Mouse (Mus musculus) intestine, embryonic 16.5 days (tissue): ENCODE results near the gene Zbtb32. TPM values are rescaled to one million over a fixed set of nuclear protein-coding genes. Genes with fewer than 3 reads are reported as not detected.

Experiments
- ATAC-seq: fragments of 200-750 bp; cut with Nextera tagmentation; 2 replicates; pipeline ENCODE4 v1.8.0; 2017; ENCODE audit warnings: moderate TSS enrichment, moderate library complexity
- H3K27ac ChIP-seq: fragments of 300-500 bp; sonication (generic); 2 replicates; pipeline ENCODE4 v1.5.1; 2014; ENCODE audit warnings: mild to moderate bottlenecking, low read length
- H3K27me3 ChIP-seq: fragments of 300-500 bp; sonication (generic); replicated peaks from 2 replicates; pipeline ENCODE4 v1.6.1; 2014; ENCODE audit warnings: low read length, control low read depth, mixed read lengths; ENCODE audit not compliant: control insufficient read depth, insufficient read depth
- H3K36me3 ChIP-seq: fragments of 300-500 bp; sonication (generic); 2 replicates; pipeline ENCODE4 v1.6.1; 2014; ENCODE audit warnings: low read length, control low read depth; ENCODE audit not compliant: control insufficient read depth, insufficient read depth
- H3K4me1 ChIP-seq: fragments of 300-500 bp; sonication (generic); 2 replicates; pipeline ENCODE4 v1.6.1; 2014; ENCODE audit warnings: low read length, control low read depth, mixed read lengths; ENCODE audit not compliant: control insufficient read depth, insufficient read depth
- H3K4me2 ChIP-seq: fragments of 300-500 bp; sonication (generic); 2 replicates; pipeline ENCODE4 v1.6.1; 2014; ENCODE audit warnings: low read depth, low read length, control low read depth
- H3K4me3 ChIP-seq: fragments of 300-500 bp; sonication (generic); 2 replicates; pipeline ENCODE4 v1.5.1; 2014; ENCODE audit warnings: mild to moderate bottlenecking, low read length
- H3K9ac ChIP-seq: fragments of 300-500 bp; sonication (generic); 2 replicates; pipeline ENCODE4 v1.6.1; 2014; ENCODE audit warnings: low read depth, low read length
- H3K9me3 ChIP-seq: fragments of 300-500 bp; sonication (generic); 2 replicates; pipeline ENCODE4 v1.6.1; 2016; ENCODE audit warnings: low read length, control low read depth; ENCODE audit not compliant: control insufficient read depth
- WGBS: fragments of 180-500 bp; shearing (Covaris S2); extraction: QIAGEN DNeasy Blood & Tissue Kit; methylation state at CpG from one replicate; pipeline ENCODE4 v1.1.7; 2014; 5-methylcytosine and 5-hydroxymethylcytosine counted together
- polyA plus RNA-seq: library from polyadenylated mRNA; unstranded; fragments of >200 nt; fragmentation: Nextera tagmentation; extraction: Ambion mirVana; gene quantifications from 2 replicates; pipeline ENCODE4 v1.2.1, GENCODE M21; 2015

Gene Zbtb32
- polyA plus RNA-seq, 1 experiment from 2014 or later = 1.2 TPM

DNA sequence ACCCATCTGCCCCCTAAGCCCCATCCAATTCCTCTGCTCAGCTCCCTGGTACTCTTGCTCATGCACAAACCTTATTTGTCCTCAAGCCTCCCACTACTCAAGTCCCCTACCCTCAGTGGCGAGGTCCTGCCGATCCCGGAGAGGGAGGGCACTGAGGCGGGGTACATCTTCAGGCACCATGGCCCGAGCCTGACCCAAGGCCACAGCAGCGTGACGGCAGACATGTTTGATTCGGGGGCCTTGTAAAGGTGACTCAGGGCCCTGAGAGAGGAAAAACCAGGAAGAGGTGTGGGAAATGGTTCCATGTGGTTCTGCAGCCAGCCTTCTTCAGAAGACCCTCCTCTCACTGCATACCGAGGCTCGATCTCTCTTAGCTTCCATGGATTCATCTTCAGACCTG, 14.4 kb downstream of the Zbtb32 start:
- Histone ChIP-seq H3K4me3 (no peak overlapping the region), H3K27ac (no peak overlapping the region), H3K27me3 (no peaks in the 10 kb centered on the region), H3K4me2 (no peak overlapping the region), H3K36me3 (peaks cover 39% of the 10 kb centered on the region), H3K4me1 (peaks cover 13% of the 10 kb centered on the region), H3K9ac (no peak overlapping the region), H3K9me3 (no peaks in the 10 kb centered on the region)
- 92% methylated on average over 10 of the region's 10 CpGs for WGBS
- no peak for ATAC-seq

- Histone ChIP-seq H3K27ac (no peak overlapping the region), H3K9ac (no peak overlapping the region), H3K36me3 (peaks cover 53% of the 10 kb centered on the region), H3K27me3 (no peaks in the 10 kb centered on the region), H3K4me2 (no peak overlapping the region), H3K4me1 (peaks cover 2% of the 10 kb centered on the region; the same call in 1 of the 2 replicates), H3K9me3 (no peaks in the 10 kb centered on the region), H3K4me3 (no peak overlapping the region)
- ATAC-seq = no peak
- 96% methylated on average over 16 of the region's 16 CpGs for WGBS
These were observed 17.2 kb downstream of the Zbtb32 start for GRCm38 (mm10) chr7:30581547-30581946.

DNA sequence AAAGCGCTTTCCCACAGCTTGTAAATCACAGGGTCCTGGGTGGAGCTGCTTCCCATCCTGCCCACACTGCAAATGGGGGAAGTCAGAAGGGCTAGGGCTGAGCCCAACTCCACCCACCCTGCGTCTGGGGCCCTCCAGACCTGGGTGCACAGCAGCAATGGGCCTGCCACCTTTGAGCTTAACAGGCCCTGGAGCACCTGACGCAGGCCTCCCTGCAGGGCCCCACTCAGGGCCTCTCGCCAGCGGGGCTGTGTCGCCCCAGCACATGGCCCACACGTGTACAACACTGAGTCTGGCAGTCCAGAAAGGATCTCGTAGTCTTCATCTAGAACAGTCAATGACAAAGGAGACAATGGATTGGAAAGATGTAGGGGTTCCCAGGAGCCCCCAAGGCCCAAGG, 18.8 kb downstream of the Zbtb32 start:
- Histone ChIP-seq H3K27ac (no peak overlapping the region), H3K4me3 (no peak overlapping the region), H3K36me3 (peaks cover 53% of the 10 kb centered on the region), H3K27me3 (no peaks in the 10 kb centered on the region), H3K4me2 (no peak overlapping the region), H3K9me3 (no peaks in the 10 kb centered on the region), H3K4me1 (no peaks in the 10 kb centered on the region), H3K9ac (no peak overlapping the region)
- ATAC-seq = peak; percentile 92
- 84% methylated on average over 8 of the region's 8 CpGs for WGBS

- H3K9me3 ChIP-seq = no peaks in the 10 kb centered on the region
- no peaks in the 10 kb centered on the region for H3K27me3 ChIP-seq
- no peak overlapping the region for H3K27ac ChIP-seq
- H3K4me3 ChIP-seq = no peak overlapping the region
- WGBS = 78% methylated on average over 2 of the region's 2 CpGs
- H3K4me2 ChIP-seq = no peak overlapping the region
- H3K9ac ChIP-seq = no peak overlapping the region
- no peaks in the 10 kb centered on the region for H3K4me1 ChIP-seq
- peaks cover 65% of the 10 kb centered on the region for H3K36me3 ChIP-seq
- no peak for ATAC-seq
These were observed 25.7 kb downstream of the Zbtb32 start for GRCm38 (mm10) chr7:30572969-30573368.

DNA sequence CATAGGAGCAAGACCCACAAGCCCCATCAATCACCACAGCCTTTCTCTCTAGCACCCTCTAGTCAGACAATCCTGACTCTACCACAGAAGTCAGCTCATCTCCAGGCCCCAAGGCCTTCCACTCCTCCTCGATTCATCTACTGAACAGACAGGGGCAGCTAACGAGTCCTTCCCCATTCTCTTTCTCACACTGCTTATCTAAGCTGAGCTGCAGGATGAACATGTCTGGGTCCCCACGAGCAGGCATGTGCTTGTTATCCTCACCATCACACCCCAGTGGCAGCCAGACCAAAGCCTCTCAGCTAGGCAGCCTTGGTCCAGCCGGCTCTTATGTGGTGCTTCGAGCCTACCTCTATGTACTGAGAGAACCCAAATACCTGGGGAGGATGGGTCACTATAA, 26.3 kb downstream of the Zbtb32 start:
- Histone ChIP-seq H3K4me1 (no peaks in the 10 kb centered on the region), H3K4me3 (no peak overlapping the region), H3K36me3 (peaks cover 64% of the 10 kb centered on the region), H3K4me2 (no peak overlapping the region), H3K27me3 (no peaks in the 10 kb centered on the region), H3K27ac (no peak overlapping the region), H3K9me3 (no peaks in the 10 kb centered on the region), H3K9ac (no peak overlapping the region)
- ATAC-seq = no peak
- WGBS = 82% methylated on average over 5 of the region's 5 CpGs

DNA sequence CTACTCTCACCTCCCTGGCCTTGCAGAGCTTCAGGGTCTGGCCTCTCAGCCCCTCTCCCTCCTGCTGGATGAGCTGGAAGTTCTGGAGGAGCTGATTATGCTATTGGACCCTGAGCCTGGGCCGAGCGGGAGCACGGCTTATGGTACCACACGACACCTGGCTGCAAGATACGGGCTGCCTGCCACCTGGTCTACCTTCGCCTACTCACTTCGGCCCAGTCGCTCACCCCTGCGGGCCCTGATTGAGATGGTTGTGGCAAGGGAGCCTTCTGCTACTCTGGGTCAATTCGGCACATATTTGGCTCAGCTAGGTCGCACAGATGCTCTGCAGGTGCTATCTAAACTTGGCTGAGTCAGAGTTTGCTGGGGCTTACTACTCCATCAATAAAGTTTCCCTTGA, 31.2 kb downstream of the Zbtb32 start:
- no peak for ATAC-seq
- no peak overlapping the region for H3K4me3 ChIP-seq
- H3K27me3 ChIP-seq = no peaks in the 10 kb centered on the region
- H3K4me2 ChIP-seq = no peak overlapping the region
- no peak overlapping the region for H3K27ac ChIP-seq
- no peak overlapping the region for H3K9ac ChIP-seq
- no peaks in the 10 kb centered on the region for H3K9me3 ChIP-seq
- peaks cover 37% of the 10 kb centered on the region for H3K36me3 ChIP-seq
- H3K4me1 ChIP-seq = peaks cover 7% of the 10 kb centered on the region; the same call in 1 of the 2 replicates
- WGBS = 90% methylated on average over 11 of the region's 11 CpGs

DNA sequence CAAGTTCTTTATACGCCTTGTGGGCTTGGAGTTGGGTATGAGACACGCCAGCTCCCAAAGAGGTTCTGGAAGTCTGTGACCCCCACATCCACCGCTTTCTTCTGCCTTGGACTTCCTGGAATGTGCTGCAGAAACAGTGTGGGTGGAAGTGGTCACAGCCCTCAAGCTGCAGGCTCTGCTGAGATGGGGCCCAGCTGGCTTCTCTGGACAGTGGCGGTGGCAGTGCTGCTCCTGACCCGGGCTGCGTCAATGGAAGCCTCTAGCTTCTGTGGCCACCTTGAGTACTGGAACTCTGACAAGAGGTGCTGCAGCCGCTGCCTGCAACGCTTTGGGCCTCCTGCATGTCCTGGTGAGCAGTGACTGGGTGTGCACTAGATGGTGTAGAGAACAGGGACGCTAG, 32.7 kb downstream of the Zbtb32 start:
- Histone ChIP-seq H3K9ac (no peak overlapping the region), H3K4me3 (no peak overlapping the region), H3K4me1 (peaks cover 7% of the 10 kb centered on the region; the same call in 1 of the 2 replicates), H3K27me3 (no peaks in the 10 kb centered on the region), H3K4me2 (no peak overlapping the region), H3K36me3 (peaks cover 27% of the 10 kb centered on the region), H3K27ac (no peak overlapping the region), H3K9me3 (no peaks in the 10 kb centered on the region)
- 79% methylated on average over 9 of the region's 9 CpGs for WGBS
- ATAC-seq = no peak

GRCm38 (mm10) chr7:30564970-30565571, 33.6 kb downstream of the Zbtb32 start, which contains the start of gene Igflr1:
Gene Igflr1 (plus strand): TSS chr7:30565427.
- WGBS = 95% methylated on average over 12 of the region's 12 CpGs
- H3K9me3 ChIP-seq = no peaks in the 10 kb centered on the region
- no peak within 1 kb of the TSS for H3K27ac ChIP-seq
- H3K4me3 ChIP-seq = no peak within 1 kb of the TSS
- H3K27me3 ChIP-seq = no peaks in the 10 kb centered on the region
- H3K4me2 ChIP-seq = no peak within 1 kb of the TSS
- no peak within 1 kb of the TSS for H3K9ac ChIP-seq
- H3K4me1 ChIP-seq = peaks cover 10% of the 10 kb centered on the region
- ATAC-seq = no peak
- H3K36me3 ChIP-seq = peaks cover 21% of the 10 kb centered on the region

DNA sequence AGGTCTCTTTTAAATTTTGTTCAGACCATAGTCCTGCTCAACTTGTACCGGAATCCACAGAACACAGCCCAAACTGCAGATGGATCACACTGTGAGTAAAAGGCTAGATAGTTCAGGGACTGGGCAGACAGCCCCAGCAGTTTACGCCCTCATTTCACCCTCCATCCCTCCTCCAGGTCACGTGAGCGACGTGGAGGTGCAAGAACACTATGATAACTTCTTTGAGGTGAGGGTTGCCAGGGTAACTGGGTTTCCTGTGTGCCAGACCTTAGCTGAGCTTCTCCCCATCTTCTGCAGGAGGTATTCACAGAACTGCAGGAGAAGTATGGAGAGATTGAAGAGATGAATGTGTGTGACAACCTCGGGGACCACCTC, 34.8 kb downstream of the Zbtb32 start:
- H3K4me2 ChIP-seq = peak overlapping the region; percentile 58
- WGBS = 22% methylated on average over 6 of the region's 6 CpGs
- H3K9ac ChIP-seq = peak overlapping the region; percentile 88
- peak overlapping the region; percentile 98 for H3K27ac ChIP-seq
- no peaks in the 10 kb centered on the region for H3K9me3 ChIP-seq
- H3K27me3 ChIP-seq = no peaks in the 10 kb centered on the region
- peaks cover 10% of the 10 kb centered on the region for H3K36me3 ChIP-seq
- peak overlapping the region; percentile 85 for H3K4me3 ChIP-seq
- peaks cover 12% of the 10 kb centered on the region for H3K4me1 ChIP-seq
- ATAC-seq = no peak
